Mouse (Mus musculus) G1E (cell line): ENCODE data around the gene Abcf2.

Source experiments
- CTCF ChIP-seq: IDR thresholded peaks from 2 replicates; pipeline ENCODE4 v1.5.1; 2012; ENCODE audit warnings: low read depth, low read length, inconsistent platforms, mixed read lengths
- GATA1 ChIP-seq: IDR thresholded peaks from 2 replicates; pipeline ENCODE4 v1.6.1; 2012; ENCODE audit warnings: borderline replicate concordance, low read length, inconsistent platforms, mixed read lengths
- GATA2 ChIP-seq: IDR thresholded peaks from 2 replicates; pipeline ENCODE4 v1.6.1; 2012; ENCODE audit warnings: low read depth, low read length, inconsistent platforms, borderline replicate concordance
- TAL1 ChIP-seq: conservative IDR thresholded peaks from 2 replicates; pipeline ENCODE4 v1.6.1; 2012; ENCODE audit warnings: low read depth, low read length, inconsistent platforms, mixed read lengths

GRCm38 (mm10) chr5:24593928-24594327 is 16.7 kb upstream of the Abcf2 start:
- TF ChIP-seq CTCF (no peak), GATA2 (no peak), TAL1 (no peak), GATA1 (no peak)
